Mouse (Mus musculus) lung, postnatal 14 days (tissue): ENCODE results near the gene 3100002H09Rik.

Experiments used
- DNase-seq: peaks from one replicate; pipeline ENCODE4 v3.0.0; 2021

3100002H09Rik gene

DNA sequence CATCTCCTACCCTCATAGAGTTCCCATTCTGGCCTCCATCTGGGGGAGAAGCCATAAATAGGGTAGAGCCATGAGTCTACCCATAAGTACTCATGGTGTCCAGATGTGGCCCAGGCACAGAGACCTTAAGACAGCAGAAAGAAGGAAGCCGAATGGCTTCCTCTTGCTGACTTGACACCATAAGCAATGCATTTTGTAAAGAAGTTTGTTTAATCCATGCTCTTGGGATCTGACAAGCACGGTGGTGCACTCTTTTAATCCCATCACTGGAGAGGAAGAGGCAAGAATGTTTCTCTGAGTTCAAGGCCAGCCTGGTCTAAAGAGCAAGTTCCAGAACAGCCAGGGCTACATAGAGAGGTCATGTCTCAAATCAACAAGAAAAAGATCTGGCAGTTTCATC is at the start of gene 3100002H09Rik:
TSS of gene 3100002H09Rik (minus strand) at position 101 of the 400 bp plus-strand sequence.
- DNase-seq: no peak

DNA sequence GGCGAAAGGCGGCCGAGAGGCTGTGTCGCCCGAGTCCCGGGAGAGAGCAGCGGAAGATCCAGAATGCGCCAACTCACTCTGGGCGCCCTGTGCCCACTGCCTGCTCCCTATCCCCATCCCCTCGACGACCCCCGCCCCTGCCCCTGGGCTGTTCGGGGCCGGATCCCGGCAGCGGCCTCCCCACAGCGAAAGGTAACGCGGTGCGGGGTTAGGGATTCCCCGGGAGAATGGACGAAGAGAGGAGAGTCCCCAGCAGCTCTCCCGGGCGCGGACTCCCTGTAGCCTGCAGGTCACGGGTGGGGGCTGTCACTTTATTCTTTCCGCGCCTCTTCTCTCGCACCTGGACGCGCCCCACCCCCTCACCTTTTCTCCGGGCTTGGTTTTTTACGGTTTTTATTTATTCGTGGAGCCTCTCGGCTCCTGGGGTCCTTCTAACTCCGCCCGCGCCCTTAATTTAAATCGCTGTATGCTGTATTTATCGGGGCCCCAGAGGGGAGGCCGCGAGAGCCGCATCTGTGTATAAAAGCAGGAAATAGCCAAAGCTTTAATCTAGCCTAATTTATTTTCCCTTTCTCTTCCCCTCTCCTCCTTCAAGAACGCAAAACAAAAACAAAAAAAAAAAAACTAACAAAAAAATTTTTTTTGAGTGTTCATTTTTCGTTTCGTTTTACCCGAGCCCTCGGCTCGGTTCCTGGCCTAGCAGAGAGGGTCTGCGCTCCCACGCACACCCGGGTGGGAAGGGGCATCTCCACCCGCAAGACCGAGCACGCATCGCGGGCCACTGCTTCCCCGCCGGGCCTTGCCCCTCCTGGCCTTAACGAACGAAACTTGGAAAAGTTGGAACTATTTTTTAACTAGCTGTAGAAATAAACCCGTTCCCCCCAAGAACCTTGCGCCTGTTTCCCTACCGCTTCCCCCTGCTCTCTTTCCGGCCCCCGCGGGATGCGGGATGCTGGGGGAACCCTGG is 48.9 kb upstream of the 3100002H09Rik start:
- no peak for DNase-seq

DNA sequence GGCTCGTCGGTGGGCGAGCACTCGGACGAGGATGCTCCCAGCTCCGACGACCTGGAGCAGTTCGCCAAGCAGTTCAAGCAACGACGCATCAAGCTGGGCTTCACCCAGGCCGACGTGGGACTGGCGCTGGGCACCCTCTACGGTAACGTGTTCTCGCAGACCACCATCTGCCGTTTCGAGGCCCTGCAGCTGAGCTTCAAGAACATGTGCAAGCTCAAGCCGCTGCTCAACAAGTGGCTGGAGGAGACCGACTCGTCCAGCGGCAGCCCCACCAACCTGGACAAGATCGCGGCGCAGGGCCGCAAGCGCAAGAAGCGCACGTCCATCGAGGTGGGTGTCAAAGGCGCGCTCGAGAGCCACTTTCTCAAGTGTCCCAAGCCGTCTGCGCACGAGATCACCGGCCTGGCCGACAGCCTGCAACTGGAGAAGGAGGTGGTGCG is 47.8 kb upstream of the 3100002H09Rik start:
- no peak for DNase-seq

DNA sequence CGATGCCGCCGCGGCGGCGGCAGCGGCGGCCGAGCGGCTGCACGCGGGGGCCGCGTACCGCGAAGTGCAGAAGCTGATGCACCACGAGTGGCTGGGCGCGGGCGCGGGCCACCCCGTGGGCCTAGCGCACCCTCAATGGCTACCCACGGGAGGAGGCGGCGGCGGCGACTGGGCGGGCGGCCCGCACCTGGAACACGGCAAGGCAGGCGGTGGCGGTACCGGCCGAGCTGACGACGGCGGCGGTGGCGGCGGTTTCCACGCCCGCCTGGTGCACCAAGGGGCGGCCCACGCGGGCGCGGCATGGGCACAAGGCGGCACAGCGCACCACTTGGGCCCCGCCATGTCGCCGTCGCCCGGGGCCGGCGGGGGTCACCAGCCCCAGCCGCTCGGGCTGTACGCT is 47.2 kb upstream of the 3100002H09Rik start:
- DNase-seq: no peak

DNA sequence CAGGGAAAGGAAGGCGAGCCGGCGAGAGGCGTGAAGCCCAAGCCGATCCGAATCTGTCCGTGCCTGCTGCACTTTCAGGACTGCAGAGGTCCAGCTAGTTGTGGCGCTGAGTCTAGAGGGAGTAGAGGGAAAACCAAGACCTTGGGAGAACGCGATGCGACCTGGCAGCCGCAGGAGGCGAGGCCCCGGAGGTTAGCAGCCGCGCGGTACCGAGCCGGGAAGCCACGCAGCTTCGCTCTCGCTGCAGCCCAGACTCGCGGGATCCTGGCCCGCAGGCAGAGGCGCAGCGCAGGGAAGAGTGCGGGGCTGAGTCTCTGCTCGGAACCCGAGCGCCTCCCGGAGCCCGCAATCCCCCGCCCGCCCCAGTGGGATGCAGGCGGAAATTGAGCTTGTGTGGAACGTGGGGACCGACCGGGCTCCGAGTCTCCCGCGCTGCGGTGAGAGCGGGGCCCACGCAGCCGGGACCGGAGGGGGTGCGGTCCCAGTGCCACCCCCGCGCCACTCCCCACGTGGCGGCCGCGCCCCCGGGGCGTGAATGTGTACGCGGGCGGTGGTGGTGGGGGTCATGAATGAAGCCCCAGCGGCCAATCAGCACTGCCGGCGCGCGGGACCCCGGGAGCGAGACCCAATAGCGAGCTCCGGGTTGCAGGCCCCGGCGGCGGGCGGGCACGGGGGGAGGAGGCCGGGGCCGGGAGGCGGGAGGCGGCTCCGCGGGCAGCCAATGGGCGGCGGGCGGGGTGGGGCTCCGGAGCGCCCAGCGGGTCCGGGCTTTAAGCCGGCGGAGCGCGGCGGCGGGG is 46.4 kb upstream of the 3100002H09Rik start:
- peak; percentile 69 for DNase-seq

DNA sequence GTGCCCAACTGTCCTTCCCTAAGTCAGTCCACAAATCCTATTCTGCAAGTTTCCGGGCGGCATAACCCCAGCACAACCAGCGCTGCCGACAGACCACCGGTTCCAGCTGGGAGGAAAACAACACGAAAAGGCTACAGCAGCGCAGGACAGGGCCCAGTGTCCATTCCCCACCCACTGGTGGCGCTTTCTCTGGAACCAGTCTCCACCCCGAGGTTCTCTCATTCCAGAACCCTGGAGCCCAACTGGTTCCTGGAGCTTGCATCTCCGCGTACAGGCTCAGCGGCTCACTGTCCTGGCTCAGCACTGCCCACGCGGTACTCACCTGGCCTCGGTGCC is 45.9 kb upstream of the 3100002H09Rik start, which contains the start of gene Pou3f1:
TSS of gene Pou3f1 (plus strand) at position 290 of the 336 bp plus-strand sequence.
- no peak for DNase-seq

DNA sequence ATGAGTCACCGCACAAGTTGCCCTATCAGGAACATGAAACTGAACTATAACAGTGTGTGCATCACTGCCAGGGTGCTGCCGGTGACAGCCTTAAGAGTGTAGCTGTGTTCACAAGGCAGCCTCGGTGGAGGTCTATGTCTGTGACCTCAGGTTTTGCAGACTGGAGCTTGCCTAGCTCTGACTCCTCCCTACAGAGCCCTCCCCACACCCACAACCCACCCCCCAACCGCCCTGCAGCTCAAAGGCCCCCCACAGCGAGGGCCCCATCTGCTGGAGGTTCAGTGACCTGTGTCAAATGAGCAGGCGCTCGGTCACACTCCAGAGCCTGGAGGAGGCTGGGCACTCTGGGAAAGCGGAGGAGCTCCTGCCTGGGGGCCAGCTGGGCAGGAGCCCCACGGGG is 42.3 kb upstream of the 3100002H09Rik start:
- DNase-seq: no peak

DNA sequence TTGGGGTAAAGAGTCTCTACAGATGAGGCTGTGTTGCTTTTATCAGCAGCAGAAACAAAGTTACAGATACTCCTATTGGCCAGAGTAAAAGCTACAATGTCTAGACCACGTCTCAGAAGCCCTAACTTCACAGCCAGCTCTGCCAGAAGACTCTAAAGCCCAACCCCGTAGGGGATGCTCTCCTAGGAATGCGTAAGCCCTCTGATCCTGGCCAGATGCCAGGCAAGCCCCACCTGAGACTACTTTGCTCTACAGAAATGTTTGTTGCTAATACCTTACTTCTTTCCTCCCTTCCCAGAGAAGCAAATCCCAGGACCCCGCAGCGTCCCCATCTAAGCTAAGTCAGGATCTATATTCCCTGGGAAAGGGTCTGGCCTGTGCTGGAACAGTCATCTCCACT is 37.3 kb upstream of the 3100002H09Rik start:
- DNase-seq: no peak

DNA sequence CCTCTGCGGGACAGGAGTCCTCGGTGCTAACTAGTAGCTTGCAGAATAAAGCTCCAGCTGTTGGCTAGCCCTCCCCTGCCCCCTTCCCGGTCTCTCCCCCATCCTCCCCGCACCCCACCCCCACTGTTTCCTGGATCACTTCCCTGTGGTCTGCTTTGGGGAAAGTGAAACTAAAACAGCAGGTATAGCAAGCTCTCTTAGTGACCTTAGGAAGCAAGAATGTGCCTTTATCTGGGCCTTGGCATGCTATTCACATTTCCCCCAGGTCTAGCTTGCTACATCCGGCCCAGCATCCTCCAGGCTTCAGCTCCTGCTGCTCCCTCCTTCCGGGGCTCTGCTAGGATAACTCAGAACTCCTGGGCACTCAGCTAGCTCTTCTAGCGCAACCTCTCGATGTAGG is 36.0 kb upstream of the 3100002H09Rik start:
- DNase-seq: no peak

DNA sequence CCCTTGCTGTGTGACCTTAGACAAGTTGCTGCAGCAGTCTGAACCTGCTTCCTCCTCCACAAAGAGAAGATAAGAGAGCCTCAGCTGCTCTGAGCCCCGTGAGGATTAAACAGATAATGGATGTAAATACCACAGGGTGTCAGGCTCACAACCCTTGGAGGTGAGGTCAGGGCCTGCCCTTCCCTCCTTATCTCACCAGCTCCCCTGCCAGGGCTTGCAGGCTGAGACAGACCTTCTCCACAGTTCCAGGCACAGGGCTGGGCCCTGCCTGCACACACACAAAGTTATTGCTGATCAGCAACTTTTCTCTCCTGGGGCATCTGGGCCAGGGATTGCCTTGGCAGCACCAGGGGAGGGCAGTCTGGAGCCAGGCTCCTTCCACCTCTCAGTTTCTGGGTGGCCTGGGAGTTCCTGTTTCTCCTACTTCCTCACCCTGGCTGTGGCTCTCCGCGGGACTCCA is 34.4 kb upstream of the 3100002H09Rik start:
- DNase-seq: no peak

DNA sequence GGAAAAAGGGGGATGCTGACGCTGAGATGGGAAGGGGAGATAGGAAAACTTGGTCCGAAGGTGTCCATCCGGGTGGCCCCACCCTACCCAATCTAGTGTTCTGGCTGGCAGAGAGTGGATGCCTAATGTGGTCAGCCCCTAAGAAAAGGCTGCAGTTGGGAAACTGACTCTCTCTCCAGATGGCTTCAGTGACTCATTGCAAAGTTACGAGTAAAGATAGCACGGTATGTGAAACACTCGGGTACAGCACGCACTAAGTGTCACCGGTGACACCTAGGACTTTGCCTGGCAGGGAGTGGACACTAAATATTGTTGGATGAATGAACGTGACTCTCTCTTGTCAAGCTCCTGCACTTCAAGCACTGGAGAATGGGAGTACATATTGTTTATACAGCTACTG is 33.3 kb upstream of the 3100002H09Rik start:
- no peak for DNase-seq

DNA sequence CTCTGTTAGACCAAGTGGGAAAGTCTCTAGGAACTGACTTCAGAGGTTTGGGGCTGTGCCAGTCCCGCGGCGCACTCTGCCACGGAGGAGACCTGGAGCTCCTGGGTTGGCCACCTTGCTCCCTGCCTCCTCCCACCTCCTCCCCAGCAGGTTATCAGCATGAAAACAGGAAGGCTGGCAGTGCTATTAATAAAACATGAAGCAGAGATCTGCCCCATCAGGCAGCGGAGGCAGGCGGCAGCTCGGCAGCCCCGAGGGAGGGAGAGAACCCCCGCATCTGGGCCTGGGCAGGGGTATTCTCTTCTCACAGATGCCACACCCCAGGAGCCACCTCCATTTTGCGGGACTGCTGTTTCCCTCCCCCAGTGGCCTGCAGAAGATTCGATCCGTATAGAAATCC is 29.1 kb upstream of the 3100002H09Rik start:
- DNase-seq: no peak

DNA sequence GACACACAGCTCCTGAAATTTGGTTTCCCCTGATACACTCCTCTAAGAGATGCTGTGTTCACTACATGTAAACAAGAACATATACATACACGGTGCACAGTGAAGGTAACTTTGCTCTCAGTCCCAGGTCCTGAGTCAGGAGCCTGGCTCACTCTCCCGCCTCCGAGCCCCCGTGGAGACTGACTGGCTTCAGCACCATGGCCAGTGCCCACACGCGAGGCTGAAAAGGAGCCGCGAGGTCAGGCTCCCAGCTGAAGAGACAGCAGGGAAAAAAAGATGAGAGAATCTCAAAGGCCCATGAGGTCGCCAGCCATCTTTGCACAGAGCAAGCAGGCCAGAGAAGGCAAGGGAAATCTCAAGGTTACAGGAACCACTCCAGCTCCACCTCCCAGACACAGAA is 22.7 kb upstream of the 3100002H09Rik start:
- peak; percentile 49 for DNase-seq

DNA sequence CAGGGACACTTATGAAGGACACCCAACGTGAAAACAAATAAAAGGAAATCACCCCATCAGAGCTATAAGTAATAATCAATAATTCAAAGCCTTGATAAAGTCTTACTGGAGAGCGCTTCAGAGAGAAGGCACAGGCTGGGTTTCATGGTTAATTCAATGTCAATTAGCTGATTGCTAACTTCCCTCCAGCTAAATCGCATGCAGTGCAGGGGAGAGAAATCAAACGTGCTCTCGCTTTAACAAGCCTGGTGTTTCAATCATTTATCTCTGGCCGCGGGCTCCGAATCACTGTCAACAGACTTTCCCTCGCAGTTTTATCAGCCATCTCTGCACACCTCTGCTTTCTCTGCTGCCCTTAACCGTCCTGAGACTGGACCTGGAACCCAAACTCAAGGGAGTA is 22.3 kb upstream of the 3100002H09Rik start:
- DNase-seq: no peak

DNA sequence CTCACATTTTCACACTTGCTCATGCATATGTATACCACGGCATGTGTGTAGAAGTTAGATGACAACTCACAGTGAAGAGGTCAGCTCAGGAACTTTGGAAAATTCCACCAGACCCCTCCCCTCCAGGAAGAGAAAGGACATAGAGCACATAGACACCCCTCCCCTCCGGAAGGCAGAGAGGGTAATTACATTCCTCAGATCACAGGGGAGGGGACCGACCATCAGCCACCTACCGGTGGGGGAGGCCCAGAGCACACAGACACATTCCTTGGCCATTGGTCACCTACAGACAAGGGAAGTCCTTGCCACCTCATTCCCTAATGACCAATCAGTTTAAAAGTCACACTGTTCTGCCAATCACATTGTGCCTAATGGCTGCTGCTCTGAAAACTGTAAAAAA is 20.9 kb upstream of the 3100002H09Rik start:
- DNase-seq: no peak

DNA sequence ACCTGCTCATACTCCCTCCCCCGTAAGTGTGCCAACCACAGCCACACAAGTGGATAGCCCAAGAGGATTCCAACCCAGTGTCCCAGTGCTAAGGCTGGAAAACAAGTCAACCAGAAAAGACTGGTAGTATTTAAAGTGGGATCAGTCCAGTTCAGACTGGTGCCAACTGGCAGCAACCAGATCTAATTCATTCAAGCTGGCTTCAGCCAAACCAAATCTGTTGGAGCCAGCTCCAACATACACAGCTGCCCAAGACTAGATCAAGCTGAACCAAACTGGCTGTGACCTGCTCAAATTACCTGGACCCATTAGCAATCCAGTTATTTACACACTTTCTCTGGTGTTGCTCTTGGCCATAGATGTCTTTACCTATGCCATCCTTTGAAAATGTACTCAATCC is 16.2 kb upstream of the 3100002H09Rik start:
- no peak for DNase-seq

DNA sequence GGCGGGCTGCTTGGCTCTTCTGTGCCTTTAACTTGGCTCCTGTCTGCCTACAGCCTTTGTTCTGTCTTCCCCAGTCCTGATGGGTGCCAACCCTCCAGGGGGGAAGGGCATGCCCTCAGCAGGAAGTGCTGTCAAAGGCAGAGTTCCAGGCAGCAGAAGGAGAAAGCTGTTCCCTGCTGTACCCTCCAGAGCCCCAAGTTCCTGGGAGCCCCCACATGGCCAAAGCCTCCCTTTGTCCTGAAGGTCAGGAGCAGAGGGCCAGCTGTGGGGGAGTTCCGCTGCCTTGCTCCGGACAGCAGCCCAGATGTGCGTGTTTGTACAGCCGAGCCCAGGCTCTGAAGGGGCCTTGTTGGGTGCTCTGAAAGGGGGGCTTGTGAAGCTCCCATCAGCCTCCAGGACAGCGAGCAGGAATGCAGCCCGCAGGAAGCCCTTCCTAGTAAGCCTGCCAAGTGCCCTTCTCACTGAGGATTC is 13.5 kb upstream of the 3100002H09Rik start:
- no peak for DNase-seq

DNA sequence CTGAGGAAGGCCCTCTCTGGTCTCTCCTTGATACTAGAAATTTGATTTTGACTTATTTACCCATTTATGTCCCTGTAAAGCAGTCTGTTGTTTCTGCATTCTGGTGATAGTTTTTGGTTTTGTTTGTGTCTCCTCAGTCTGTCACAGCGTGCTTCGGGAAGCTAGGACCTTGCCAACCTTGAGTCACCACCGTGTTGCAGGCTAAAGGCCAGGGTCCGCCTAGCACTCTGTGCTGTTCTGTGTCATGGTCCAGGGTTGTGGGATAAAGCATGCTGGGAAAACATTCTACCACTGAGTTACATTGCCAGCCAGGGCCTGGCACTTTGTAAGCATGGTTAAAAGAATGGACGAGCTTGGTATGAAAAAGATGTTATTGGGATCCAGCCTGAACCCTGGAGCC is 12.0 kb upstream of the 3100002H09Rik start:
- no peak for DNase-seq

DNA sequence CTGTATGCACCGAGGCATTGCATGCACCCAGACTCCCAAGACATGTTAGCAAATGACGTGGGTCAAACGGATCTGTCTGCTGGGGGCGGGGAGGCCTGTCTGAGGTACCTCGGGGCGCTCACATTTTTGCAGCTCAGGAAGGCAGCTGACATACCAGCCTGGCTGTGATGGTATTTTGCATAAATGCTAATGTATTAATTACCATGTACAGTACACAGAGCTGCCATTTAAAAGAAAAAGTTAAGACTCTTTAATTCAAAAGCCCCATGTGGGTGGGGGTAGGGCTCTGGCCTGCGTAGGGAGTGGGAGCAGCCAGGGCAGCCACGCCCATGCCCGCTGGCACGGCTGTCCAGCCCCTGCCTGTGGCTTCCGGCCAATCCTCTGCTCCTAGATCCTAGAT is 10.8 kb upstream of the 3100002H09Rik start:
- DNase-seq: no peak

DNA sequence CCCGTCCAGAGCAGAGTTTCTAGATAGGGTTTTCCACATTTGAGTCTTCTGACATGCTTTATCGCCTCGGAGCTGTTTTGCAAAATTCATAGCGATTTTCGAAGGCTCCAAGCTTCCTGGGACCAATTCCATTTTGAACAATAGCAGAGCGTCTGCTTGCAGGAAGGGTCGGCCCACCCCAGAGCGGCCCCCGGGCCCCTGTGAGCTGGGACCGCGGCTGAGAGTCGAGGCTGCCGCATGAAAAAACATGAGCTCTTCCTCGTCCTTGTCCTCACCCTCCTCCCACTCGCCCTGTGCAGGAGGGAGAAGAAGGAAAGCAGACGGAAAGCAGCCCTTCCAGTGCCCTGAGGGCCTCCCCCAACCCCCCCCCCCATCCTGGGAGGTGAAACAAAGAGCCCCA is 8.0 kb upstream of the 3100002H09Rik start:
- DNase-seq: no peak

DNA sequence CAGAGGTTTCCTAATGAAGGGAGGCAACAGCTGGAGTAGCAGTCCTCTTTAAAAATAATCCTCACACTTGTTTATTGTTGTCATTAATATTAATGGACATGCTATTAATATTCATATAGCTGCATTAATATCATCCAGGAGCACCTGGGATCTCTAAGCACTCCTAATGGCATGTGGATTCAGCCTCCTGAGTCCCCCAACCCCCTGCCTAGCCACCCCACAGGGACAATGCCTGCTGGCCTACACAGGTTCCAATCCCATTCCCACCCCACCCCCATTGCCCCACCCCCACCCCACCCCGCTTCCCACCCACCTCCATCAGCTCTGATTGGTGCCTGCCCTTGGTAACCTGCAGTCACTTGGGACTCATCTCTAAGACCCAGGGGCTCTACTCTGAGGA is 6.0 kb upstream of the 3100002H09Rik start:
- no peak for DNase-seq

DNA sequence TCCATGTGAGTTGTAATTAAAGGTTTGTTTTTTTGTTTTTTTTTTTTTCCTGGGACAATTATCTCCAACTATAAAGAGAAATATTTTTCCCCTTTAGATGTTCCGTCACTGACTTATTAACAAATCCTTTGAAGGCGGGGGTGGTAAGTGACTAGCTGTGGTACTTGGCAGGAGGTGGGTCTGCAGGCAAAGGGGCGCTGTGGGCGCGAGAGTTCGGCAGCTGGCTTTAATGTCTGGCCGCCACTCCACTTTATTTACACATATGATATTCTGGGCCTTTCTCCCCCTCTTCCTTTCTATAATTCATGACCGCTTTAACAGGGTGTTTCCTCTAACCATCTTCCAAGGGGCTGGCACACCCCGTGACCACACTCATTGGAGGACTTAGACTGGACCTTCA is 5.4 kb upstream of the 3100002H09Rik start:
- no peak for DNase-seq

DNA sequence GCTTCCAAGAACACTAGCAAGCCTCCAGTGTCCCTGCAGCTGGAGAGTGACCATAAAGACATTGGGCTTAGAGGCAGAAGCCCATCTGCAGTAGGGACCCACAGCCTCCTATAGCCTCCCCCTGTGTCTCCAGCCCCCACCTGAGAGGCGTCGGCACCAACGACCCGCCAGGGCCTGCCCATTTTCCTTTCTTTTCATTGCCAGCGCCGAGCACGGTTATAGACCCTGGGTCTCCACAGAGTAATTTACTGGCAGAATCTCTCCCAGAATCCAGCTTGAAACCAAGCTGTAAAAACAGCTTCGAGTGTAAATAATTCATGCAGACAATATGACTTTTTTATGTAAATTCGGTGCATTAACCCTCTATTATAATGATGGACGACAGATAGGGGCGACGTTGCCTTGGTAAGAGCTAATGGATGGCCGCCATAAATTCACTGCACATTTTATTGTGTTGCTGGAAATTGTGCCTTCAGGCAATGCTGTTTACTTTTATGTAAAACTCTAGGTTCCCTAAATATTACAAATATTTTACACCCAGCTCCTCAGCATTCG is 4.9 kb upstream of the 3100002H09Rik start:
- no peak for DNase-seq
